Mouse (Mus musculus): ENCODE results near the gene Fbln5. TPM values are rescaled to one million over a fixed set of nuclear protein-coding genes. Genes with fewer than 3 reads are reported as not detected.

Gene Fbln5
- polyA plus RNA-seq, 1 experiment from 2014 or later = 15.1 TPM

GRCm38 (mm10) chr12:101770283-101771015 is 48.4 kb downstream of the Fbln5 start:
- WGBS = 91% methylated on average over 5 of the region's 5 CpGs

GRCm38 (mm10) chr12:101767306-101768053 is 51.4 kb downstream of the Fbln5 start:
- no peaks in the 10 kb centered on the region for H3K36me3 ChIP-seq (replicated peaks; ENCODE audit: control insufficient read depth, insufficient read depth)
- H3K9ac ChIP-seq = no peak overlapping the region
- H3K27ac ChIP-seq = no peak overlapping the region
- DNase-seq (ENCODE audit: low spot score) (no peak), ATAC-seq (ENCODE audit: low FRiP score) (no peak)
- no peaks in the 10 kb centered on the region for H3K9me3 ChIP-seq (ENCODE audit: control insufficient read depth, low read length)
- H3K27me3 ChIP-seq (ENCODE audit: control insufficient read depth, insufficient read depth, low read length) = no peaks in the 10 kb centered on the region
- H3K4me1 ChIP-seq (replicated peaks; ENCODE audit: control insufficient read depth, insufficient read depth, low read length) = no peaks in the 10 kb centered on the region
- no peak overlapping the region for H3K4me2 ChIP-seq (replicated peaks)
- H3K4me3 ChIP-seq (replicated peaks; ENCODE audit: low read length) = no peak overlapping the region
- WGBS = 81% methylated on average over 9 of the region's 9 CpGs

More at GRCm38 (mm10) chr12:101770283-101771015, 48.4 kb downstream of the Fbln5 start:
- H3K4me1 ChIP-seq (replicated peaks; ENCODE audit: control insufficient read depth, insufficient read depth, low read length) = no peaks in the 10 kb centered on the region
- no peak overlapping the region for H3K9ac ChIP-seq
- no peak overlapping the region for H3K27ac ChIP-seq
- H3K9me3 ChIP-seq (ENCODE audit: control insufficient read depth, low read length) = no peaks in the 10 kb centered on the region
- no peak for ATAC-seq (ENCODE audit: low FRiP score)
- no peaks in the 10 kb centered on the region for H3K27me3 ChIP-seq (ENCODE audit: control insufficient read depth, insufficient read depth, low read length)
- no peak overlapping the region for H3K4me3 ChIP-seq (replicated peaks; ENCODE audit: low read length)
- no peak for DNase-seq (ENCODE audit: low spot score)
- no peak overlapping the region for H3K4me2 ChIP-seq (replicated peaks)
- no peaks in the 10 kb centered on the region for H3K36me3 ChIP-seq (replicated peaks; ENCODE audit: control insufficient read depth, insufficient read depth)

GRCm38 (mm10) chr12:101766228-101766852 is 52.5 kb downstream of the Fbln5 start:
- no peaks in the 10 kb centered on the region for H3K9me3 ChIP-seq (ENCODE audit: control insufficient read depth, low read length)
- DNase-seq (ENCODE audit: low spot score) = no peak
- ATAC-seq (ENCODE audit: low FRiP score) = peak; percentile 48; the same call in 1 of the 2 replicates
- no peaks in the 10 kb centered on the region for H3K4me1 ChIP-seq (replicated peaks; ENCODE audit: control insufficient read depth, insufficient read depth, low read length)
- H3K27me3 ChIP-seq (ENCODE audit: control insufficient read depth, insufficient read depth, low read length) = no peaks in the 10 kb centered on the region
- no peak overlapping the region for H3K4me2 ChIP-seq (replicated peaks)
- WGBS = 80% methylated on average over 3 of the region's 3 CpGs
- no peak overlapping the region for H3K4me3 ChIP-seq (replicated peaks; ENCODE audit: low read length)
- no peak overlapping the region for H3K9ac ChIP-seq
- H3K27ac ChIP-seq = no peak overlapping the region
- no peaks in the 10 kb centered on the region for H3K36me3 ChIP-seq (replicated peaks; ENCODE audit: control insufficient read depth, insufficient read depth)

- 83% methylated on average over 5 of the region's 5 CpGs for WGBS
- ATAC-seq (ENCODE audit: low FRiP score) = no peak
- no peak for DNase-seq (ENCODE audit: low spot score)
- H3K4me2 ChIP-seq (replicated peaks) = no peak overlapping the region
- no peaks in the 10 kb centered on the region for H3K9me3 ChIP-seq (ENCODE audit: control insufficient read depth, low read length)
- H3K9ac ChIP-seq = no peak overlapping the region
- H3K27ac ChIP-seq = no peak overlapping the region
- no peaks in the 10 kb centered on the region for H3K27me3 ChIP-seq (ENCODE audit: control insufficient read depth, insufficient read depth, low read length)
- H3K4me1 ChIP-seq (replicated peaks; ENCODE audit: control insufficient read depth, insufficient read depth, low read length) = no peaks in the 10 kb centered on the region
- H3K4me3 ChIP-seq (replicated peaks; ENCODE audit: low read length) = no peak overlapping the region
- no peaks in the 10 kb centered on the region for H3K36me3 ChIP-seq (replicated peaks; ENCODE audit: control insufficient read depth, insufficient read depth)
Observed at GRCm38 (mm10) chr12:101764870-101765269, 54.0 kb downstream of the Fbln5 start.

- H3K4me1 ChIP-seq (replicated peaks; ENCODE audit: control insufficient read depth, insufficient read depth, low read length) = no peaks in the 10 kb centered on the region
- no peak overlapping the region for H3K9ac ChIP-seq
- H3K27me3 ChIP-seq (ENCODE audit: control insufficient read depth, insufficient read depth, low read length) = no peaks in the 10 kb centered on the region
- 78% methylated on average over 3 of the region's 3 CpGs for WGBS
- ATAC-seq (ENCODE audit: low FRiP score) (no peak), DNase-seq (ENCODE audit: low spot score) (no peak)
- H3K4me2 ChIP-seq (replicated peaks) = no peak overlapping the region
- no peaks in the 10 kb centered on the region for H3K36me3 ChIP-seq (replicated peaks; ENCODE audit: control insufficient read depth, insufficient read depth)
- H3K27ac ChIP-seq = no peak overlapping the region
- no peaks in the 10 kb centered on the region for H3K9me3 ChIP-seq (ENCODE audit: control insufficient read depth, low read length)
- no peak overlapping the region for H3K4me3 ChIP-seq (replicated peaks; ENCODE audit: low read length)
Observed at GRCm38 (mm10) chr12:101763065-101763464, 55.8 kb downstream of the Fbln5 start.

- no peak for ATAC-seq (ENCODE audit: low FRiP score)
- H3K4me3 ChIP-seq (replicated peaks; ENCODE audit: low read length) = no peak overlapping the region
- WGBS = 97% methylated on average over 5 of the region's 5 CpGs
Observed at GRCm38 (mm10) chr12:101762054-101762453, 56.8 kb downstream of the Fbln5 start.

GRCm38 (mm10) chr12:101759440-101760045 is 59.3 kb downstream of the Fbln5 start:
- Histone ChIP-seq H3K36me3 (replicated peaks; ENCODE audit: control insufficient read depth, insufficient read depth) (no peaks in the 10 kb centered on the region), H3K9ac (no peak overlapping the region), H3K9me3 (ENCODE audit: control insufficient read depth, low read length) (no peaks in the 10 kb centered on the region), H3K4me2 (replicated peaks) (no peak overlapping the region), H3K4me1 (replicated peaks; ENCODE audit: control insufficient read depth, insufficient read depth, low read length) (no peaks in the 10 kb centered on the region), H3K27me3 (ENCODE audit: control insufficient read depth, insufficient read depth, low read length) (no peaks in the 10 kb centered on the region), H3K4me3 (replicated peaks; ENCODE audit: low read length) (no peak overlapping the region), H3K27ac (no peak overlapping the region)
- ATAC-seq (ENCODE audit: low FRiP score) (no peak), DNase-seq (ENCODE audit: low spot score) (no peak)
- 77% methylated on average over 6 of the region's 6 CpGs for WGBS

More at GRCm38 (mm10) chr12:101762054-101762453, 56.8 kb downstream of the Fbln5 start:
- no peak overlapping the region for H3K27ac ChIP-seq
- no peaks in the 10 kb centered on the region for H3K27me3 ChIP-seq (ENCODE audit: control insufficient read depth, insufficient read depth, low read length)
- no peak for DNase-seq (ENCODE audit: low spot score)
- no peaks in the 10 kb centered on the region for H3K4me1 ChIP-seq (replicated peaks; ENCODE audit: control insufficient read depth, insufficient read depth, low read length)
- no peaks in the 10 kb centered on the region for H3K9me3 ChIP-seq (ENCODE audit: control insufficient read depth, low read length)
- no peak overlapping the region for H3K9ac ChIP-seq
- H3K36me3 ChIP-seq (replicated peaks; ENCODE audit: control insufficient read depth, insufficient read depth) = no peaks in the 10 kb centered on the region
- H3K4me2 ChIP-seq (replicated peaks) = no peak overlapping the region

GRCm38 (mm10) chr12:101758698-101759097 is 60.2 kb downstream of the Fbln5 start:
- Histone ChIP-seq H3K36me3 (replicated peaks; ENCODE audit: control insufficient read depth, insufficient read depth) (no peaks in the 10 kb centered on the region), H3K4me2 (replicated peaks) (no peak overlapping the region), H3K9ac (no peak overlapping the region), H3K27ac (no peak overlapping the region), H3K4me3 (replicated peaks; ENCODE audit: low read length) (no peak overlapping the region), H3K4me1 (replicated peaks; ENCODE audit: control insufficient read depth, insufficient read depth, low read length) (no peaks in the 10 kb centered on the region), H3K9me3 (ENCODE audit: control insufficient read depth, low read length) (no peaks in the 10 kb centered on the region), H3K27me3 (ENCODE audit: control insufficient read depth, insufficient read depth, low read length) (no peaks in the 10 kb centered on the region)
- ATAC-seq (ENCODE audit: low FRiP score) (no peak), DNase-seq (ENCODE audit: low spot score) (no peak)

- DNase-seq (ENCODE audit: low spot score) (no peak), ATAC-seq (ENCODE audit: low FRiP score) (no peak)
- WGBS = 58% methylated on average over 2 of the region's 2 CpGs
- no peaks in the 10 kb centered on the region for H3K4me1 ChIP-seq (replicated peaks; ENCODE audit: control insufficient read depth, insufficient read depth, low read length)
- no peaks in the 10 kb centered on the region for H3K27me3 ChIP-seq (ENCODE audit: control insufficient read depth, insufficient read depth, low read length)
- H3K9me3 ChIP-seq (ENCODE audit: control insufficient read depth, low read length) = no peaks in the 10 kb centered on the region
- H3K27ac ChIP-seq = no peak overlapping the region
- H3K36me3 ChIP-seq (replicated peaks; ENCODE audit: control insufficient read depth, insufficient read depth) = no peaks in the 10 kb centered on the region
- H3K9ac ChIP-seq = no peak overlapping the region
- H3K4me3 ChIP-seq (replicated peaks; ENCODE audit: low read length) = no peak overlapping the region
- no peak overlapping the region for H3K4me2 ChIP-seq (replicated peaks)
Observed at GRCm38 (mm10) chr12:101742375-101742774, 76.5 kb downstream of the Fbln5 start.

Data from hindbrain, embryonic 14.5 days (tissue).